Mouse (Mus musculus): ENCODE data around the gene Tmem53. TPM values are rescaled to one million over a fixed set of nuclear protein-coding genes. Genes with fewer than 3 reads are reported as not detected.

The Tmem53 gene
- polyA plus RNA-seq, 1 experiment, result 7.0 TPM

DNA sequence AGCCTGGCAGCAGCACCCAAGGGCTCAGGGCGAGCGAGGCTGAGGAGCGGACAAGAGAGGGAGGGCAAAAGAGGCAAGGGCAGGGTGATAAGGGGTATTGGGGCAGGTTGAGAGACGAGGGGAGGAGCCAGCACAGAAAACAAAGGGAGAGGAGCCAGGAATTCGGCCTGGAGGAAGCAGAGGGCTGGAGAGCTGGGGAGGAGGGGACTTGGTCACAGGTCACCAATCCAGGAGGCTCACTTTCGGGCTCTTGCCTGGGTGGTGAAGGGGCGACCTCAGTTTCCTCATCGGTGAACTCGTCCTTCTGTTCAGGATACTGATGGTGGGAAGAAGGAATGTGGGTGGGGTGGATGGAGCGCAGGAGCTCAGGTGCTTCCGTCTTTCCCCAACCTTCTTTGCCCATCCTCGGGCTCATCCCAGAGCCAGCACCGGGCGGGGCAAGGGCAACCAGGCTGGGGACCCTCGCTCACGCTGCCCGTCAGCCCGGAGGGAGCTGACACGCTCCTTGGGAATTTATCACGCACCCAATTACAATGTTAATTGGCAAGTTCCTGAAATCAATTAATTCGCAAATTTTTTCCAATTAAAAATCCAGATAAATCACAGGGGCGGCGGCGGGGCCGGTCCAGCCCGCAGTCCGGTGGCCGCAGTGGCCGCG lies 52.0 kb downstream of the Tmem53 start:
- no peaks in the 10 kb centered on the region for H3K4me1 ChIP-seq (ENCODE audit: control insufficient read depth, insufficient read depth, low read length)
- H3K27ac ChIP-seq (ENCODE audit: insufficient read depth, low read length), result no peak overlapping the region
- 14% methylated on average over 30 of the region's 30 CpGs for WGBS
- peak overlapping the region; percentile 26 for H3K4me3 ChIP-seq (replicated peaks; ENCODE audit: insufficient read depth, low read depth, low read length)
- DNase-seq, result no peak
- no peak for TF ChIP-seq POLR2A (IDR thresholded peaks at IDR 0.05; ENCODE audit: borderline replicate concordance, insufficient read depth, low read length)
- TF ChIP-seq CTCF (IDR thresholded peaks at IDR 0.05; ENCODE audit: borderline replicate concordance, insufficient read depth, low read depth, low read length), result no peak
- H3K27me3 ChIP-seq (ENCODE audit: control insufficient read depth, insufficient read depth, low read length), result no peaks in the 10 kb centered on the region; the same call in 1 of the 2 replicates

- no peak overlapping the region for H3K27ac ChIP-seq (ENCODE audit: insufficient read depth, low read length)
- 4% methylated on average over 54 of the region's 54 CpGs for WGBS
- no peak for DNase-seq
- no peaks in the 10 kb centered on the region for H3K4me1 ChIP-seq (ENCODE audit: control insufficient read depth, insufficient read depth, low read length)
- TF ChIP-seq POLR2A (IDR thresholded peaks at IDR 0.05; ENCODE audit: borderline replicate concordance, insufficient read depth, low read length), result no peak
- no peak for TF ChIP-seq CTCF (IDR thresholded peaks at IDR 0.05; ENCODE audit: borderline replicate concordance, insufficient read depth, low read depth, low read length)
- no peaks in the 10 kb centered on the region; the same call in 1 of the 2 replicates for H3K27me3 ChIP-seq (ENCODE audit: control insufficient read depth, insufficient read depth, low read length)
- H3K4me3 ChIP-seq (replicated peaks; ENCODE audit: insufficient read depth, low read depth, low read length), result peak overlapping the region; percentile 0
These were observed 52.7 kb downstream of the Tmem53 start for GRCm38 (mm10) chr4:117304239-117305025.

GRCm38 (mm10) chr4:117305461-117305860 lies 53.7 kb downstream of the Tmem53 start:
- no peak for TF ChIP-seq POLR2A (IDR thresholded peaks at IDR 0.05; ENCODE audit: borderline replicate concordance, insufficient read depth, low read length)
- TF ChIP-seq CTCF (IDR thresholded peaks at IDR 0.05; ENCODE audit: borderline replicate concordance, insufficient read depth, low read depth, low read length), result no peak
- no peak overlapping the region for H3K27ac ChIP-seq (ENCODE audit: insufficient read depth, low read length)
- 85% methylated on average over 7 of the region's 7 CpGs for WGBS
- H3K4me1 ChIP-seq (ENCODE audit: control insufficient read depth, insufficient read depth, low read length), result no peaks in the 10 kb centered on the region
- no peak for DNase-seq
- H3K27me3 ChIP-seq (ENCODE audit: control insufficient read depth, insufficient read depth, low read length), result no peaks in the 10 kb centered on the region; the same call in 1 of the 2 replicates
- no peak overlapping the region for H3K4me3 ChIP-seq (replicated peaks; ENCODE audit: insufficient read depth, low read depth, low read length)

GRCm38 (mm10) chr4:117307270-117307669 lies 55.5 kb downstream of the Tmem53 start:
- no peak for DNase-seq
- Histone ChIP-seq H3K27ac (ENCODE audit: insufficient read depth, low read length) (no peak overlapping the region), H3K4me3 (replicated peaks; ENCODE audit: insufficient read depth, low read depth, low read length) (no peak overlapping the region), H3K27me3 (ENCODE audit: control insufficient read depth, insufficient read depth, low read length) (no peaks in the 10 kb centered on the region; the same call in 1 of the 2 replicates), H3K4me1 (ENCODE audit: control insufficient read depth, insufficient read depth, low read length) (no peaks in the 10 kb centered on the region)
- TF ChIP-seq POLR2A (IDR thresholded peaks at IDR 0.05; ENCODE audit: borderline replicate concordance, insufficient read depth, low read length) (no peak), CTCF (IDR thresholded peaks at IDR 0.05; ENCODE audit: borderline replicate concordance, insufficient read depth, low read depth, low read length) (no peak)
- WGBS, result 26% methylated on average over 6 of the region's 6 CpGs

DNA sequence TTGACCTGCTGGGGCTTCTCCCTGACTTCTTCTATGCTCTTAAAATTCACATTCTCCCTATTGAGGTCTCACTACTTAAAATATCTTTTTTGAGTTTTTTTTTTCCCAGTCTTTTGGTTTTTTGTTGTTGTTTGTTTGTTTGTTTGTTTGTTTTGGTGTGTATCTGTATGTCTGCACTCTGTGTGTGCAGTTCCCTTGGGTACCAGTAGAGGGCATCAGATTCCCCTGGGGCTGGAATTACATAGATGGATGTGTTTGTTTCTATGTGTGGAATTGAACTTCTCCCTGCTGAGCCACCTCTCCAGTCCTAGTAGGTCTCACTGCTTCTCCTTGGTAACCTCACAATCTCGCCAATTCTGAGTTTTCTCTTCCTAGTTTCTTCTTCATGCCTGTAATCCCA lies 57.7 kb downstream of the Tmem53 start:
- no peak overlapping the region for H3K27ac ChIP-seq (ENCODE audit: insufficient read depth, low read length)
- TF ChIP-seq POLR2A (IDR thresholded peaks at IDR 0.05; ENCODE audit: borderline replicate concordance, insufficient read depth, low read length), result no peak
- TF ChIP-seq CTCF (IDR thresholded peaks at IDR 0.05; ENCODE audit: borderline replicate concordance, insufficient read depth, low read depth, low read length), result no peak
- DNase-seq, result no peak
- 90% methylated on average over 1 of the region's 1 CpGs for WGBS
- H3K4me1 ChIP-seq (ENCODE audit: control insufficient read depth, insufficient read depth, low read length), result no peaks in the 10 kb centered on the region
- H3K27me3 ChIP-seq (ENCODE audit: control insufficient read depth, insufficient read depth, low read length), result no peaks in the 10 kb centered on the region; the same call in 1 of the 2 replicates
- H3K4me3 ChIP-seq (replicated peaks; ENCODE audit: insufficient read depth, low read depth, low read length), result no peak overlapping the region

GRCm38 (mm10) chr4:117311891-117312290 lies 60.1 kb downstream of the Tmem53 start:
- Histone ChIP-seq H3K27me3 (ENCODE audit: control insufficient read depth, insufficient read depth, low read length) (no peaks in the 10 kb centered on the region), H3K27ac (ENCODE audit: insufficient read depth, low read length) (no peak overlapping the region), H3K4me1 (ENCODE audit: control insufficient read depth, insufficient read depth, low read length) (no peaks in the 10 kb centered on the region), H3K4me3 (replicated peaks; ENCODE audit: insufficient read depth, low read depth, low read length) (no peak overlapping the region)
- WGBS, result 78% methylated on average over 5 of the region's 5 CpGs
- no peak for DNase-seq
- TF ChIP-seq POLR2A (IDR thresholded peaks at IDR 0.05; ENCODE audit: borderline replicate concordance, insufficient read depth, low read length), result no peak

GRCm38 (mm10) chr4:117312416-117313084 lies 60.8 kb downstream of the Tmem53 start:
- TF ChIP-seq CTCF (IDR thresholded peaks at IDR 0.05; ENCODE audit: borderline replicate concordance, insufficient read depth, low read depth, low read length) (no peak), POLR2A (IDR thresholded peaks at IDR 0.05; ENCODE audit: borderline replicate concordance, insufficient read depth, low read length) (no peak)
- DNase-seq, result no peak
- WGBS, result 26% methylated on average over 26 of the region's 26 CpGs
- Histone ChIP-seq H3K4me3 (replicated peaks; ENCODE audit: insufficient read depth, low read depth, low read length) (no peak overlapping the region), H3K27ac (ENCODE audit: insufficient read depth, low read length) (no peak overlapping the region), H3K27me3 (ENCODE audit: control insufficient read depth, insufficient read depth, low read length) (no peaks in the 10 kb centered on the region), H3K4me1 (ENCODE audit: control insufficient read depth, insufficient read depth, low read length) (no peaks in the 10 kb centered on the region)
